Mouse (Mus musculus) E14TG2a.4 (cell line): Measurements from ENCODE around the gene Insr.

Experiments
- CTCF ChIP-seq: conservative IDR thresholded peaks from 2 replicates; pipeline ENCODE4 v1.5.1; 2014; ENCODE audit warnings: low read length
- NANOG ChIP-seq: IDR thresholded peaks from 2 replicates; pipeline ENCODE4 v1.6.1; 2014; ENCODE audit warnings: borderline replicate concordance, low read length, mixed read lengths
- POU5F1 ChIP-seq: IDR thresholded peaks from 2 replicates; pipeline ENCODE4 v1.6.1; 2014; ENCODE audit warnings: low read length, borderline replicate concordance

GRCm38 (mm10) chr8:3204758-3205443 lies 74.5 kb downstream of the Insr start:
- no peak for TF ChIP-seq CTCF
- no peak for TF ChIP-seq NANOG
- TF ChIP-seq POU5F1 = no peak
